ENCODE assay signal across 20 mouse cellular contexts in genomic region chr9:103141266-103141665, GRCm38 (mm10). TPM values are rescaled to one million over a fixed set of nuclear protein-coding genes. Genes with fewer than 3 reads are reported as not detected.
DNase-seq lines count a peak whose midpoint lies in the region; ATAC-seq and TF ChIP-seq lines count a peak whose summit lies in the region.
"Had no signal": no experiment of that assay in that cellular context is flagged by ENCODE, and none has a peak within 500 bp of the region (broad histone marks: within the 10 kb centered on the region; RNA-seq: fewer than 3 reads in every experiment).

No protein-coding gene starts in this region.

- no peak for ATAC-seq in heart, embryonic 11.5 days (replicated peaks; ENCODE audit: insufficient number of reproducible peaks, low FRiP score, low TSS enrichment)
- peak; percentile 44; the same call in 1 of the 2 replicates for ATAC-seq in heart, embryonic 16.5 days (replicated peaks; ENCODE audit: extremely low read depth, insufficient read depth, low FRiP score)
- ATAC-seq: forebrain, embryonic 15.5 days; hindbrain, postnatal 0 days had no signal

- TF ChIP-seq POLR2A in ES-Bruce4 (IDR thresholded peaks at IDR 0.05; ENCODE audit: insufficient read depth, low read length) = no peak

- H3K27me3 ChIP-seq in heart, embryonic 11.5 days (ENCODE audit: control insufficient read depth, insufficient read depth, low read length) = no peaks in the 10 kb centered on the region
- H3K27me3 ChIP-seq in heart, embryonic 16.5 days (ENCODE audit: control insufficient read depth, insufficient read depth, low read length) = no peaks in the 10 kb centered on the region
- H3K27me3 ChIP-seq in ES-Bruce4 (ENCODE audit: control insufficient read depth, insufficient read depth, low read length, poor library complexity, severe bottlenecking) = no peaks in the 10 kb centered on the region
- H3K27me3 ChIP-seq: CH12.LX; embryonic facial prominence, embryonic 12.5 days; forebrain, embryonic 15.5 days; hindbrain, embryonic 12.5 days had no signal

- TF ChIP-seq EP300 in ES-Bruce4 (IDR thresholded peaks at IDR 0.05; ENCODE audit: insufficient read depth, low read depth, low read length) = peak; percentile 30; the same call in 1 of the 2 replicates

- 60% methylated on average over 7 of the region's 7 CpGs for WGBS in heart, embryonic 11.5 days (ENCODE audit: insufficient replicate concordance)
- 48% methylated on average over 7 of the region's 7 CpGs for whole genome bisulfite sequencing in heart, embryonic 16.5 days

- no peaks in the 10 kb centered on the region for H3K9me3 ChIP-seq in heart, embryonic 11.5 days (replicated peaks; ENCODE audit: control insufficient read depth, low read length)
- H3K9me3 ChIP-seq in heart, embryonic 16.5 days (replicated peaks; ENCODE audit: control insufficient read depth, low read length) = no peaks in the 10 kb centered on the region
- no peaks in the 10 kb centered on the region for H3K9me3 ChIP-seq in ES-Bruce4 (replicated peaks; ENCODE audit: control insufficient read depth, insufficient read depth, low read length, poor library complexity, severe bottlenecking)
- H3K9me3 ChIP-seq: embryonic facial prominence, embryonic 12.5 days; forebrain, embryonic 15.5 days; hindbrain, embryonic 12.5 days had no signal

- intact Hi-C loops in heart, postnatal 14 days (cut with DNase I) = no loop called here

- H3K4me2 ChIP-seq in heart, embryonic 11.5 days = no peak overlapping the region
- no peak overlapping the region for H3K4me2 ChIP-seq in heart, embryonic 16.5 days (ENCODE audit: low read depth, low read length)
- H3K4me2 ChIP-seq: embryonic facial prominence, embryonic 12.5 days; forebrain, embryonic 15.5 days; hindbrain, embryonic 12.5 days had no signal

- no peak for TF ChIP-seq CTCF in ES-Bruce4 (IDR thresholded peaks at IDR 0.05; ENCODE audit: low read depth, low read length)

- DNase-seq in heart, adult 9 months (ENCODE audit: low spot score in 2 of 2) = no peak
- DNase-seq in heart, postnatal 14 days = no peak
- peak; percentile 81 for DNase-seq in yolk sac, embryonic 10.5 days (ENCODE audit: low spot score)
- DNase-seq: adrenal gland, adult 2 months; adrenal gland, postnatal 36 days; cerebellum, adult 11 months; cerebellum, adult 8-10 months; cerebellum, postnatal 25 days; gastrocnemius, postnatal 14 days; heart, postnatal 36 days; kidney, adult 11 months; kidney, adult 9 months had no signal

- H3K4me1 ChIP-seq in heart, embryonic 11.5 days (ENCODE audit: control insufficient read depth, insufficient read depth, low read length) = peaks cover 27% of the 10 kb centered on the region
- peaks cover 10% of the 10 kb centered on the region; the same call in 1 of the 2 replicates for H3K4me1 ChIP-seq in heart, embryonic 16.5 days (ENCODE audit: control insufficient read depth, insufficient read depth, low read length)
- H3K4me1 ChIP-seq in ES-Bruce4 (ENCODE audit: control insufficient read depth, insufficient read depth, low read length) = peaks cover 19% of the 10 kb centered on the region

- H3K36me3 ChIP-seq in heart, embryonic 11.5 days (ENCODE audit: control insufficient read depth, insufficient read depth, low read length) = no peaks in the 10 kb centered on the region
- no peaks in the 10 kb centered on the region for H3K36me3 ChIP-seq in heart, embryonic 16.5 days (ENCODE audit: control insufficient read depth, insufficient read depth)
- no peaks in the 10 kb centered on the region for H3K36me3 ChIP-seq in ES-Bruce4 (ENCODE audit: control insufficient read depth, insufficient read depth, low read length, poor library complexity, severe bottlenecking)
- H3K36me3 ChIP-seq: embryonic facial prominence, embryonic 12.5 days had no signal

- H3K9ac ChIP-seq in heart, embryonic 11.5 days (ENCODE audit: low read depth, low read length) = no peak overlapping the region
- H3K9ac ChIP-seq in heart, embryonic 16.5 days (ENCODE audit: low read length) = no peak overlapping the region
- no peak overlapping the region for H3K9ac ChIP-seq in ES-Bruce4 (ENCODE audit: low read depth, poor library complexity, severe bottlenecking)
- H3K9ac ChIP-seq: embryonic facial prominence, embryonic 12.5 days; forebrain, embryonic 15.5 days; hindbrain, embryonic 12.5 days had no signal

- peak overlapping the region; percentile 62; the same call in 1 of the 2 replicates for H3K27ac ChIP-seq in heart, embryonic 11.5 days (ENCODE audit: low read depth, low read length)
- H3K27ac ChIP-seq in heart, embryonic 16.5 days (ENCODE audit: low read length) = peak overlapping the region; percentile 53
- no peak overlapping the region for H3K27ac ChIP-seq in ES-Bruce4 (ENCODE audit: insufficient read depth, low read length)
- H3K27ac ChIP-seq: embryonic facial prominence, embryonic 12.5 days; forebrain, embryonic 15.5 days; hindbrain, embryonic 12.5 days; hindbrain, postnatal 0 days had no signal

- H3K4me3 ChIP-seq in heart, embryonic 11.5 days (ENCODE audit: low read depth, low read length) = no peak overlapping the region
- no peak overlapping the region for H3K4me3 ChIP-seq in heart, embryonic 16.5 days (ENCODE audit: low read length)
- no peak overlapping the region for H3K4me3 ChIP-seq in ES-Bruce4 (ENCODE audit: low read depth, low read length)
- H3K4me3 ChIP-seq: embryonic facial prominence, embryonic 12.5 days; forebrain, embryonic 15.5 days; hindbrain, embryonic 12.5 days had no signal

RNA-seq across cellular contexts. Expression of gene Rab6b, which starts 29.7 kb away (rescaled TPM):
- 1.4 and 1.7 TPM in 2 replicates for polyA plus RNA-seq in heart, embryonic 11.5 days (2014; fragmentation: Nextera tagmentation; extraction: Ambion mirVana)
- 2.1 and 2.8 TPM in 2 replicates for polyA plus RNA-seq in heart, embryonic 16.5 days (2015; fragmentation: Nextera tagmentation; extraction: Ambion mirVana)
- total RNA-seq in heart, postnatal 14 days (2021) = 1 to 10 TPM; 1.5 to 1.8 TPM
- polyA plus RNA-seq in ES-Bruce4 (2011; ENCODE audit: insufficient read depth, insufficient read length, low read depth, missing spikeins) = 23.3 and 24.0 TPM in 2 replicates
